Mouse (Mus musculus) heart, adult 11 months (tissue): ENCODE data around the gene Zdhhc1.

Experiments used
- DNase-seq: peaks from one replicate; pipeline ENCODE4 v3.0.0; 2022

Gene Zdhhc1

DNA sequence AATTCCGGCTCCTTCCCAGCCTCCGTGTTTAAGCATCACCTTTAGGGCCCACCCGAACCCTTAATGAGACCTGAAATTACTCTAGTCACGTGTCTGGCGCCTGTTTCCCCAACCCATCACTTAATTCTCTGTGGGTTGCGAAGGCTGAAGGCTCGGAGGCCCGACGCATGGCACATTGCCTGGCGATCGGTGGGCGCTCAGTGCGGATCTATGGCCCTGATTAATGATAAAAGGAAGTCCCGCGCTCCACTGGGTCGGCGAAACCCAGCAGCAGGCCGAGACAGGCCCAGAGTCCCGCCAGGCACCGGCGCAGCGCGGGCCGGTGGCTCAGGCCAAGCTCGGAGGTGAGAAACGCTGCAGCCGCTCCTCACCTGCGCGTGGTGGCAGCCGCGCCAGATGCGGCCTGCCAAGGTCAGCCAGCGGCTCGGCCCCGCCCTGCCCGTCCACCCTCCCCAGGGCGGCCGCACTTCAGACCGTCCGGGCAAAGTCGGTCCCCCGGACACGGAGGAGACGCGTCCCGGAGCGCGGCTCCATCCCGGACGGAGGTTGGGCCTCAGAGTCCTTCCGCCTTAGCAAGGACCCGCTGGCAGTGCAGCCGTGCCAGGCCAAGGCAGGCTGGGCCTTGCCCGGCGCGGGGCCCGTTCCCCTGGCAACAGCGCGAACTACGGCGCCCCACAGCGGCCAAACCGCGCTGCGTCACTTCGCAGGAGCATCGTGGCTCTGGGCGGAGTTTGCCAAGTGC lies at the start of gene Zdhhc1:
Gene Zdhhc1, minus strand, starts transcription at position 464 of the 742 bp plus-strand sequence.
- peak; percentile 99 for DNase-seq

DNA sequence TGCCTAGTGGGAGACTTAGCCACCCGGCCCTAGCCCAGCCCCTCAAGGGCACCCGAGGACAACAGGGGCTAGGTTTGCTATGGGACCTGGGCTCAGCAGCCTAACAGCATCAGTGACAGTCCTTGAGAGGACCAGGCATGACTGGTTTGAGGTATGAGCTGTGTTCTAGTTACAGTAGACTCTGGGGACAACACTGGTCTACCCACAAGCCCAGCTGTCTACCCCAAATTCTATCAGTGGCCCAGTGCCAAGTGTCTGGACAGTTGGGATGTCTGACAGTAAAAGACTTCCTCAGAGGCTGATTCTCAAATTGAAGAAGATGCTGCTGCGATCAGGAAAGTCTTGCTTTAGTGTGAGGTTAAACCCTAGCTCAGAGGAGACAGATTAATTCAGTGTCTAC lies 48.5 kb upstream of the Zdhhc1 start:
- no peak for DNase-seq

DNA sequence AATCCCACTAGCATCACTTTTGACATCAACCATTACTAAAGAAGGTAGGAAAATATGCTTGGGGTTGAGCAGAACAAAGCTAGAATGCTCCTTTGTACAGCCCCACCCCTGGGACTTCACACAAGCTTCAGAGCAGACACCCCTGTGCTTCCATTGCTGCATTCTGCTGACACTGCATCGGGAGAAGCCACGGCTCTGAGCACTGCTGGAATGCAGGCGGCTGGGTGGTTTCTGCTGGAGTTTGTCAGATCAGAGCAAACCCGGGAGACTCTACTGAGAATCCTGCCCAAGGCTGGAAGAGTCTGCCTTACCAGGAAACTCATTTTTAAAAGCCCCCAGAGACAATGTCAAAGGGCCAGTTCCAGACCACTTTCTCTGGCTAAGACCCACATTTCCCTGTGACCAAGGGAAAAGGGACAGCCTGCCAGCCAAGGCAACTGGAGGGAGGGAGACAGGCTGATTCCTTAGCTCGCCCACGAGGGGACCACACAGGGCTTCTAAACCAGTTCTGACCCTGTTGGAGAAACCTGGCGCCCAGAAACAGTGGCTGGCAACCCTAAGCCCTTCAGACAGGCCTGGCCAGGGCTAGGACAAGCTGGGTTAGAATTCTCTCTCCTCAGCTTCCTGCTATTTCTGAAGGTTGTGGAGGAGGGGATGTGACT lies 48.0 kb upstream of the Zdhhc1 start:
- peak; percentile 96 for DNase-seq

DNA sequence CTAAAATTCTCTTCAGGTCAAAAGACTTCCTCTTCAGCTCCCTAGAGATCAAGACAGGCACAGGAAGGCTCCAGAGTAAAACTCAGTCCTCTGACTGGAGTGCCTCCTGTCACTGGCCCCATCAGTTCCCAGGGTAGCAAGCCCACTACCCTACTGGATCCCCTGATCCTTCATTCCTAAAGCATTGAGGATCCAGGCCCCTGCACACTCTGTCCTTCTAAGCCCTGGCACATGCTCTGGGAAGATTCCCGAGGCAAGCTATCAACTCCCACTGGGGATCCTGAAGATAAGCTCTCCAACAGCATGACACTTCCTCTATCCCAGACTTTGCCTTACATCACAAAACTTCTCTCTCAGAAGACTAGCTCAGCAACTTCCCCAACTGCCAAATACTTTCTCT lies 47.0 kb upstream of the Zdhhc1 start:
- peak; percentile 97 for DNase-seq

DNA sequence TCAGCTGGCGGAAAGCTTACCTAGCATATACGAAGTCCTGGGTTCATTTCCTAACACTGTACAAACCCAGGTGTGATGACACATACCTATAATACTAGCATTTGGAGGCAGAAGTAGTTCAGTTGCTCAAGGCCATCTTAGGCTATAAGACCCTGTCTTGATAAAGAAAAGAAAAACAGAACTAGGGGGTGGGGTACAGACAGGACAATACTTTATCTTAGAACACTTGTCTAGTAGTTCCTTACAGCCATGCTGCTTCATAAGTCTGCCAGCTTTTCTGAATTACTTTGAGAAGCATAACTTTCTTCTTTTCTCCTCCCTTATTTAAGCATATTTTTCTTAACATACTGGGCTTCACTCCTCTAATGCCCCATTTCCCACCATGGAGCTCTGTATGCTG lies 46.1 kb upstream of the Zdhhc1 start:
- no peak for DNase-seq

DNA sequence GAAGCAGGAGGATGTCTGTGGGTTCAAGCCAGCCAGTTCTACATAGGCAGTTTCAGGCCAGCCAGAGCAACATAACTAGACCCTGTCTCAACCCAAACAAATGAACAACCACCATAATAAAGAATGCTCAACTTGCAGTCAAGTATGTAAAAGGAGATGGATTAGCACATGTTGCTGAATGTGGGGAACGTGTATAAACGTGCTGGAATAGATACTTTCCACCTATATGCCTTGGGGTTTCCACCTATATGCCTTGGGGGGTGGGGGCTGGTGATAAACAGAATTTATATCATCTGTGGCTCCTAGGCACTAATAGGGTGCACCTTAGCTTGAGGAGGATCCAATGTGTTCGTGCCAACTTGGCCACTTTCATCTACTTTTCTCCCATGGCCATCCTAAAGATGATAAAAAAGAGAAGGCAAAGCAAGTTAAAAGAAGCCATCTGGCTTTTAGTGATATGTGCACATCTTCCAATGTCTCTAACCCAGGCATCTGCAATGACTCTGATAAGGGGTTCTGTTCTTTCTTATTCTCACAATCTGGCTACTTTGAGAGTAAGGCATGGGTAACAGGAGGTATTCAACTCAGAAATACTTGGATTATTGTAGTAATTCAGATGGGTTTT lies 45.4 kb upstream of the Zdhhc1 start:
- peak; percentile 55 for DNase-seq

DNA sequence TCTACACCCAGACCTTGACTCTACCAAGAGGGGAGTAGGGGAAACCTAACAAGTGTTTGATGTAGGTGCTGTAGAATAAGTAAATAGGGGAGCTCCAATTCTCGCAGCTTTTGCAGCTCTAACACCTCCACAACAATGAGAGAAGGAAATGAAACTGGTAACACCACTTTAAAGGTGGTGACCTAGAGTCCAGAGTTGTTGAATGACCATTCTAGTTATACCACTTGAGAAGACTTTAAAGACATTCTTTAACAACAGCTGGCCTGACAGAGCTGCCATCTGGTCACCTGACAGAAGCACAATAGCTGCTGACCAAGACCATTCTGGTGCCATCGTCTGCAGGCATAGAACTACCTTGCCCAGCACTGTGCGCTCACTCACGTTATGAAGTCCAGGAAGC lies 42.2 kb upstream of the Zdhhc1 start:
- no peak for DNase-seq

DNA sequence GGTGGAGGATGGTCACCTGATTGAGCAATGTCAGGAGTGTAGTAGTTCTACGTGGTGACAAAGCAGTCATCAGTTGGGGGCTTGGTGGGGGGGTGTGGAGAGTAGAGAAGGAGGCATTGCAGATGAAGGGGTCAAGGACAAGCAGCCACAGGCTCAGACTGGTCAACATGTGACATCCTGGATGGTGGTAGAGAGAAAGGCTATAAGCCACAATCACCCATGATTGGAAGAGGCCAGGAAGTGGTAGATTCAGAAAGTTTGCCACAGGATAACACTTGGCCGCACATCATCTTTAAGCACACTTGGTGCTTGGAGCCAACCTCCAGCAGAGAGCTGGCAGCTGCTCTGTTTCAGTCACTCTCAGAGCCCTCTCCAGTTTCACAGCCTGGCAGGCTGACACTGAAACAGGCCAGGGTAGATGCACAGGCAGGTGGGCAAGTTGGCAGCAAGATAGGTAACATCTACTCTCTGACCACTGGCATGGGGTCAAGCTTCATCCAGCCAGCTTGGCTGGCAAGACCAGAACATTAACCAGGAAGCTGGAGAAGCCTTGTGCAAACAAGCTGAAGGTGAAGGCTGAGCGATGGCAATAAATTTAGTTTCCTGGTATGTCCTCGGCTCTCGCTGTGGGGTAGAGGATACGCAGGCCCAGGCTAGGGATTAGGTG lies 40.4 kb upstream of the Zdhhc1 start:
- DNase-seq = peak; percentile 95

DNA sequence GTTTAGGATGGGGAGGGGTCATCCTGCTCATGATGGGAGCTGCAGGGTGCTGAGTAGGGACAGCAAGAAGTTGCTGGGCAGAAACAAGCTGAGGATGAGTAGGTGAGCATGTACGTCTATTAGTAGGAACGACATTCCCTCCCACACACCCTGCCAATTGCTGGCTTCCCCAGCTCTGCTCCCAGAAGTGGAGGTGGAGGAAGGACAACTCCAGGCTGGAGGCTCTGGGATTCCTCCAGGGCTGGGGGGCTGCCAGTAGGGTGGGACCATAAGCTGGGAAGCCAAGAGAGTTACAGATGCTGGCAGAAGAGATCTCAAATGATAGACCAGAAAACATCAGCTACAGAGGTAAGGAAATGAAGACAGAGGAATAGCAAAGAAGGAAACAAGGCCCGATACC lies 39.8 kb upstream of the Zdhhc1 start:
- peak; percentile 81 for DNase-seq

DNA sequence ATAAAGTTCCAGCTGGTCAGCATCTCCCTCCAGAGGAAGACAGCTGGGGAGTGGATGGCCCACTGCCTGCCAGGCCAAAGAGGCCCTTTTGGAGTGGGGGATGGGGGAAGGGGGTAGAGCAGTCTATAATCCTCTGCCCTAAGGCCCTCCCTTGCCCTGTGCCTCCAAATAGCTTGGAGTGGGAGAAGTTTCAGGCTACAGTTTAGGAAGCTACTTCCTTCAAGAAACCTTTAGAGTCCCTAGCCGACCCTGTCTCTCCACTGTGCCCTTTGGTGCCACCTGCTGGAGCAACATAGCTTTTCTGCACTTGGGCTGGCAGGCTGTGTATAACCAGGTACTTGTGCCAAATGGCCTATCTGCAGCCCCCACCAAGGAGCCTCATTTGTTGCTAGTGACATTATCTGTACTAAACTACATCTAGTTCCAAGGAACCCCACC lies 37.2 kb upstream of the Zdhhc1 start:
- peak; percentile 96 for DNase-seq

DNA sequence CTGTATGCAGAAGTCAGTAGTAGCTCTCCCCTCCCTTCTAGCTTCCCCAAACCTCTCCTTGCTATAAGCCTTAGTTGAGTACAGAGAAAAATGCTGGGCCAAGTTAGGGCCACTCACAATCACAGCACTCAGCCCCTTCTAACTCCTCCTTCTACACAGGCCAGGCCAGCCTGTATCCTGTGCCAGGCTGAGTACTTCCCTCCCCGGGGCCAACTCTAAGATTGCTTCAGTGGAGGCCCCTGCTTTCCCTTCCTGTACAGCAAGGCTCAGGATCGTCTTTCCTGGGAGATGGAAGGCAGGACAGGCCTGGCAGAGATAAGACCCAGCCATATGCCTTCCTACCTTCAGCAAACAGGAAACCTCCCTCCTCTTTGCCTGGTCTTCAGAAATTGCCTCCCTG lies 36.7 kb upstream of the Zdhhc1 start:
- peak; percentile 90 for DNase-seq

DNA sequence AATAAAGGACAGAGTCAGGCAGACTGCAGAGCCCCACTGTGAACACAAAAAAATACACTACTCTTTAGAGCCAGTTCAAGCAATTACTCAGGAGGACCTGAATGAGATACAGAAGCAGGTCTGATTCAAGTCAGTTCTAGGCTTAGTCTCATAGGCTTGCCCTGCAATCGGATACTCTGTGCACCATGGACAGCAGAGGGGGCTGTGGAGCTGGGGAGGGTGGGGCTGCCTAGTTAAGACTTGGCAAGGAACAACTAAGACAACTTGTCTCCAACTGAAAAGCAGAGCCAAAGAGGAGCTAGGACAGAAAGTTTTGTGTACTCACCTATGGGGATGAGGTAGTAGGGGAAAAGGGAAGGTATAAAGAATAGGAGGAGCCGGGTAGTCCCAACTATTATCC lies 35.1 kb upstream of the Zdhhc1 start:
- peak; percentile 96 for DNase-seq

DNA sequence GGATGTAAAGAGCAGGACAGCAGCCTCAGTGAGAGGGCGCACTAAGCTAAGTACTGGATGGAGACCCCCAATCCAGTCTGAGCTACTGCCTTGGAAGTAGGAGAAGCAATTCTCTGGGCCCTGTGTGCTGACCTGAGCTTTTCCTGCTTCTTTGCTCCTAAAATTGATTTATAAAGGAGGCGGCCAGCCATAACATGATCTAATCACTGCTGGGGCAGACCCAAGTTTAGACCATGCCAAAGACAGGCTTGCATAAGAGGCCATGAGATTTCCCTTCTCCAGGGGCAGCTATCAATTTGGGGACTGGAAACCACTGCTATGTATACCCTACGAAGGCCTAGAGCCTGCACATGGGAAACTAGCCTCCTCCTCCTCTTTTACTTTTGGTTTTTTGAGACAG lies 32.6 kb upstream of the Zdhhc1 start:
- DNase-seq = peak; percentile 90

DNA sequence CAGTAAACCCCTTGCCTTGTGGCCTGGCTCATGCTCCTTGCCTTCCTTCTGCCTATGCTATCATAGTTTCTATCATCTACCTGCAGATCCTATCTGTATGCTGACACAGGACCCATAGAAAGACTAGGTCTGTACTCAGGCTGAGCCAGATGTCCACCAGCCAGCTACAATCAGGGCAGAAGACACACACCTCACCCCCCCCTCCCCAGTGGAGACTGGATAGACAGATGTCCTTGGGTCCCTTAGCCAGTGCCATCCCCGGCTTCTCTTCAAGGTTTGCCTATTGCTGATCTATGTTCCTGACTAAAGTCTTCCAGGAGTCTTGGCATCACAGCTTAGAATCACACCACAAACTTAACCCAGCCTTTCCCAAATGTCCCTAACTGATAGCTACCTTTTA lies 31.5 kb upstream of the Zdhhc1 start:
- DNase-seq = peak; percentile 73

DNA sequence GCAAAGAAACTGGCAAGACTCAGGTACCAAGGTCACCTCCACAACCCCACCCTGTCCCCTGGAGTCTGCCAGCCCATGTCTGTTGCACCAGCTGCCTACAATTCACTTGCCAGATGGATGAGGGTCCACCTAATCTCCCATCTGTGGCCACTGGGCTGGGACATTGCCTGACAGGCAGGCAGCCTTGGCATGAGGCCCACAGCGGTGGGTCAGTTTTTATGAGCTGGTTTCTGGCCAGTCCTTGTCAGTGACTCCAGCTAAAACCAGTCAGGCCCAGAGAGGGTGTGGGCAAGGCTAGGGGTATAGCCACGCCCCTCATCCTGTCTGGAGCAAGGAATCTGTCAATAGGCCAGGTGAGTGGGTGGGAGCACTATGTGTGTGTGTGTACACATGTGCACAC lies 30.4 kb upstream of the Zdhhc1 start:
- DNase-seq = peak; percentile 88

DNA sequence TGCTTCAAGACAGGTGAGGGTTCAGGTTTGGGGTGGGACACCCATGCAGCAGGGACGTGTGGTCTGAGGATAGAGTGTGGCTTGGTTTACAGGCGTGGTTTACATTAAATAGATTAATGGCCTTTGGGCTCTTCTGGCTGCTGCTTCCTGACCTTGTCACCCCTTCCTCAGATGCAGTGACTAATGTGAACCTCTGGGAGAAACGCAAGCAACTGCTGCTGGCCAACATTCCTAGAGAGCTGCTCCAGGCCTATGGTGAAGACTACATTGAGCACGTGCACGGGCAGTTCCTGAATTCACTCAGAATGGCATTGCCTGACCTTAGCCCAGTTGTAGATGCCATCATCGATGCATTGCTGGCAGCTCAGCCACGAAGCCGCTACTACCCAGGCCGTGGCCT lies 26.2 kb upstream of the Zdhhc1 start:
- DNase-seq = no peak

DNA sequence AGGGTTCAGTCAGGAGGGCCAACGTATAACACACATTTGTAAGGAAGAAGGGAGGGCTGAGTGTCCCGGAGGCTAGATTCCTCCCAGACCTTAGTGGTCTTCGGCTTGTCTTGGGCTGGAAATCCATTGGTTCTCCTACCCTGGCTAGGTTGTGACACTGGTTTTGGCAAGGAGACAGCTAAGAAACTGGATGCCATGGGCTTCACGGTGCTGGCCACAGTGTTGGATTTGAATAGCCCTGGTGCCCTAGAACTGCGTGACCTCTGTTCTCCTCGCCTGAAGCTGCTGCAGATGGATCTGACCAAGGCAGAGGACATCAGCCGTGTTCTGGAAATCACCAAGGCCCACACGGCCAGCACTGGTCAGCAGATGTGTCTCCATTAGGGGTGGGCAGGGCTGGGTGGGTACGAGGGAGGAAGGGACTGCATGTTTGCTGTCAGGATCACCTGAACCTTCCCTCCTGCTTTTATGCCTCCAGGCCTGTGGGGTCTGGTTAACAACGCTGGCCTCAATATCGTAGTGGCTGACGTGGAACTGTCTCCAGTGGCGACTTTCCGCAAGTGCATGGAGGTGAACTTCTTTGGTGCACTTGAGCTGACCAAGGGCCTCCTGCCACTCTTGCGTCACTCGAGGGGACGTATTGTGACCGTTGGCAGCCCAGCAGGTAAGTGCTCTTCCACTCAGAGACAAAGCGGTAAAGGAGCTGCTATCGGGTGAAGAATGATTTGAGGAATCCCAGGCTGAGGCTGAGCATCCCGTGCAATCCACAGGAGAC lies 25.5 kb upstream of the Zdhhc1 start:
- DNase-seq = no peak

DNA sequence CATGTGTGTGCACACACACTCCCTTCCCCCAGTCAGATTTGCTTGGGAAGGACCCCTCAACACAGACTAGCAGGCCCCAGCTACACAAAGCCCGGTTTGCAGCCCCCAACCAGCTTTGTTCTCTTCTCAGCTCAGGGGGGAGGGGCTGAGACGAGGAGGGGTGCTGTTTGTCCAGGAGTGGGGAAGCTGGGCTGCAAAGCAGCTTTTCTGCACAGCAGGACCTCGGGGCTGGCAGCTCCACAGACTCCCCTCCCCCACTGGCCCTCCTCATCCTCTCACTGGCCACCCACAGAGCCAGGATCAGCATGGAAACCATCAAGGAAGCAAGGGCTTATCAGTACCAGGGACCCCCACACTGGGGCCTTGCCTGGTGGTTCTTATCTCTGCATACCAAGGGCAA lies 24.4 kb upstream of the Zdhhc1 start:
- no peak for DNase-seq

DNA sequence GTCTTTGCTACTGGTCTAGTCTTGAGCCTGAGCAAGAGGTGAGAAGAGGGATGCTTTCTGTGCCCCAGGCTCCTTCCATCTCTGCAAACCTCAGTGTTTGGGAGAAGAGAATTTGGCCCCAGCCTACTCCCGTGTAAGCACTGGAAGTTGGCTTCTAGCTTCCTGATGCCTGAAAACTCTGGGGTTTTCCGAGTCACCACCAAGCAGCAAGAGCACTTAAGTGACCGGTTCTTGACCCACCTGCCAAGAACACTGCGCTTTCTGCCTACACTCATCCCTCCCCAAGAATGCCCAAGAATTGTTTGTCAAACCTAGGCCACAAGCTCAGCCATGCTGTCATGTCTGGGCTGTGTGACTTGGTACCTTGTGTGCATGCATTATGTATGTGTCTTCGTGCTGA lies 23.8 kb upstream of the Zdhhc1 start:
- no peak for DNase-seq

DNA sequence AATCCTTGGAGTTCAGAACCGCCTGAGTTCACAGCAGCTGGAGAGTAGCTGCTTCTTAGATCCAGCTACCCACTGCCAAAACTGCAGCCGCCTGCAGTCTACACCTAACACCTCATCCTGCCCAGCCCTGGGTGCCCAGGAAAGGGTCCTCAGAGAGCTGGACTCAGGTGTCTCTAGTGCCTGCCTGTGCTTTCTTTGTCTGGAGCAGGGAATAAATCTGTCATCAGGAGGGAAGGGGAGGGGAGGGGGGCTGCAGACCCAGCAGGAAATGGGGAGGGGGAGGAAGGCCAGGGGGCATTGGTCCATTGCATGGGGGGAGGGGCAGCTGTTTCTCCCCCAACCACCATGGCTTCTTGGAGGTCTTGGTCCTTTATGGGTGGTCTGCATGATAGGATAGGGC lies 22.9 kb upstream of the Zdhhc1 start:
- peak; percentile 92 for DNase-seq

DNA sequence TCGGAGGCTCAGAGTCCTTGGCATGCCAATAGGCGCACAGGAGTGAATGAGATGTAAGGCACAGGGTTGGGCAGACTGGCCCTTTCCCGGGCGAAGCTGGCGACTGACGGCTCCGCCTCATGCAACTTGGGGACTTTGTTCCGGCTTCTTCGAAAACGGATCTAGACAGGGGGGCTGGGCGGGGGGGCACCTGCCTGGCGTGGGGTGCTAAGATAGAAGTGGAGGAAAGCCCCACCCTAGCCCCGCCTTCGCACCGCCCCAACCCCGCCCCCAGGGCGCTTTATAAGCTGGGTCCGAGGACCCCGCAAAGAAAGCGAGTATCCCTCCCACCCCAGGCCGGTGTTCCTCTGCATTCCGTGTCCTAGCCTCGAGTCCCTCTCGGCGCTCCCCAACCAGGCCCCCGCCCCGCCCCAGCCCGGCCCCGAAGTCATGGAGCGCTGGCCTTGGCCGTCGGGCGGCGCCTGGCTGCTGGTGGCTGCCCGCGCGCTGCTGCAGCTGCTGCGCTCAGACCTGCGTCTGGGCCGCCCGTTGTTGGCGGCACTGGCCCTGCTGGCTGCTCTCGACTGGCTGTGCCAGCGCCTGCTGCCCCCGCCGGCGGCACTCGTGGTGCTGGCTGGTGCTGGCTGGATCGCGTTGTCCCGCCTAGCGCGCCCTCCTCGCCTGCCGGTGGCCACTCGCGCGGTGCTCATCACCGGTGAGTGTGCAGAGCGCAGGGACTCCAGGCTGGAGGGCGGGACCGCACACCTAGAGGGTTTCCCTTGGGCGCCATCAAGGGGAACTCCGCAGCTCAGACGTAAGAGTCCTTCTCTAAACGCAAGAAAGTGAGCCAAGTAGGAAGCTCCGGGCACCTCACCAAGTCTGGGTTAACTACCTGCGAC lies 22.0 kb upstream of the Zdhhc1 start, which contains the start of gene Hsd11b2:
Gene Hsd11b2, plus strand, starts transcription at position 320 of the 878 bp plus-strand sequence.
- peak; percentile 95 for DNase-seq

DNA sequence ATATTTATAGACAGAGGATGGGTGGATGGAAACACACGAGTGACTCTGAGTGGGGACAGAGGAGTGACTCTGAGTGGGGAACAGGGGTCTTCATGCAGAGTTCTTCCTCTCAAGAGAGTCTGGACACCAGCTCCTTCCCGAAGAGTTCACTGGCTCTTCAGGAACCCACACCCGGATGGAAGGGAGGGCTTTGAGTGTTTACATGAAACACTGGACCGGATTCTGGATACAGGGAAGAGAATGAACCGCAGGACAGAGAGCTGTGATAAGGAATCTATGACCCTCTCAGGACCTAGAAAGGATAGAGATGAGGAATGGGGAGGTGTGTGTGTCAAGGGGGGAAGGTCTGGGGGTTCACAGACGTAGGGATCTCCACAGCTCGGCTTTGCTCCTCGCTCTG lies 20.6 kb upstream of the Zdhhc1 start:
- peak; percentile 90 for DNase-seq
